Mouse (Mus musculus) forebrain, embryonic 12.5 days (tissue): ENCODE measurements around the gene Top1. TPM values are rescaled to one million over a fixed set of nuclear protein-coding genes. Genes with fewer than 3 reads are reported as not detected.
"Not testable (repeated sequence)": the region's sequence is repeated elsewhere in the genome, so short reads cannot be mapped to it uniquely, and the experiment has no call there.

Experiments used
- ATAC-seq: fragments of 200-750 bp; cut with Nextera tagmentation; 2 replicates; pipeline ENCODE4 v1.8.0; 2017; ENCODE audit warnings: moderate TSS enrichment; ENCODE audit not compliant: low FRiP score
- H3K27ac ChIP-seq: fragments of 300-500 bp; sonication (generic); 2 replicates; pipeline ENCODE4 v1.5.1; 2016; ENCODE audit warnings: mild to moderate bottlenecking
- H3K27me3 ChIP-seq: fragments of 300-500 bp; sonication (generic); 2 replicates; pipeline ENCODE4 v1.6.1; 2016; ENCODE audit warnings: mild to moderate bottlenecking
- H3K36me3 ChIP-seq: fragments of 300-500 bp; sonication (generic); replicated peaks from 2 replicates; pipeline ENCODE4 v1.6.1; 2016; ENCODE audit warnings: mild to moderate bottlenecking
- H3K4me1 ChIP-seq: fragments of 300-500 bp; sonication (generic); 2 replicates; pipeline ENCODE4 v1.6.1; 2016
- H3K4me2 ChIP-seq: fragments of 300-500 bp; sonication (generic); 2 replicates; pipeline ENCODE4 v1.6.1; 2016; ENCODE audit warnings: mild to moderate bottlenecking, moderate library complexity
- H3K4me3 ChIP-seq: fragments of 300-500 bp; sonication (generic); replicated peaks from 2 replicates; pipeline ENCODE4 v1.5.1; 2016; ENCODE audit warnings: mild to moderate bottlenecking
- H3K9ac ChIP-seq: fragments of 300-500 bp; sonication (generic); 2 replicates; pipeline ENCODE4 v1.6.1; 2016; ENCODE audit warnings: mild to moderate bottlenecking
- H3K9me3 ChIP-seq: fragments of 300-500 bp; sonication (generic); 2 replicates; pipeline ENCODE4 v1.6.1; 2016
- WGBS: fragments of 180-500 bp; shearing (Covaris S2); methylation state at CpG from one replicate; pipeline ENCODE4 v1.1.7; 2016; 5-methylcytosine and 5-hydroxymethylcytosine counted together
- polyA plus RNA-seq: library from polyadenylated mRNA; unstranded; fragments of >200 nt; fragmentation: Nextera tagmentation; extraction: Ambion mirVana; gene quantifications from 2 replicates; pipeline ENCODE4 v1.2.1, GENCODE M21; 2016

Top1 gene
- polyA plus RNA-seq, 1 experiment from 2014 or later: 146 TPM

- H3K27me3 ChIP-seq: no peaks in the 10 kb centered on the region
- WGBS: under 1% methylated on average over 76 of the region's 76 CpGs
- H3K9me3 ChIP-seq: no peaks in the 10 kb centered on the region
- peak overlapping the region; percentile 94 for H3K4me3 ChIP-seq
- peak; percentile 73 for ATAC-seq
- H3K27ac ChIP-seq: peak overlapping the region; percentile 98
- H3K4me1 ChIP-seq: peaks cover 27% of the 10 kb centered on the region
- no peaks in the 10 kb centered on the region for H3K36me3 ChIP-seq
- peak overlapping the region; percentile 99 for H3K9ac ChIP-seq
- peak overlapping the region; percentile 81 for H3K4me2 ChIP-seq
These were observed 606 bp downstream of the Top1 start for GRCm38 (mm10) chr2:160646144-160646844.

- no peaks in the 10 kb centered on the region for H3K36me3 ChIP-seq
- H3K27ac ChIP-seq: peak overlapping the region; percentile 98
- peak overlapping the region; percentile 81 for H3K4me2 ChIP-seq
- WGBS: 1% methylated on average over 17 of the region's 17 CpGs
- H3K27me3 ChIP-seq: no peaks in the 10 kb centered on the region
- H3K9me3 ChIP-seq: no peaks in the 10 kb centered on the region
- H3K4me3 ChIP-seq: peak overlapping the region; percentile 94
- peak overlapping the region; percentile 99 for H3K9ac ChIP-seq
- H3K4me1 ChIP-seq: peaks cover 27% of the 10 kb centered on the region
- ATAC-seq: no peak
These were observed 1.1 kb downstream of the Top1 start for GRCm38 (mm10) chr2:160646845-160647178.

DNA sequence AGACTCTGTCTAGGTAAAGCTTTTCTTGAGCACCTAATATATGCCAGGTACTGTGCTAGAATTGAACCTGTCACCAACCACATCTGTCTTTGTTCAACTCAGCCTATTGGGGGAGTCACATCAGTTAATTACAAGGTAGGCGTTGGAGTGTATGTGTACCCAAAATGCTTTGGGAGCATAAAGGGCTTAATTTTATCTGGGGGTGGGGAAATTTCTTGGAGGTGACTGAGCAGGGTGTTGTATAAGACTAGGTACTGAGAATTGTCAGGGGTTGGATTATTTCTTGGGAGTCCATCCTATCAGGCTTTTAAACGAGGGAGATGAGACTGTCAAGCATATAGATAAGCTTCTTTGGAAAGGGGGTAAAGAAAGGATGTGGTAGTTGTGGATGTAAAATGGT lies 2.4 kb downstream of the Top1 start:
- H3K27me3 ChIP-seq: no peaks in the 10 kb centered on the region
- H3K9me3 ChIP-seq: no peaks in the 10 kb centered on the region
- H3K36me3 ChIP-seq: peaks cover 11% of the 10 kb centered on the region
- H3K27ac ChIP-seq: 0 out of 2 replicates have a peak overlapping the region, but pooled peaks have one; percentile 19
- peak overlapping the region; percentile 94 for H3K4me3 ChIP-seq
- H3K9ac ChIP-seq: peak overlapping the region; percentile 99
- no peak for ATAC-seq
- peak overlapping the region; percentile 81 for H3K4me2 ChIP-seq
- peaks cover 30% of the 10 kb centered on the region for H3K4me1 ChIP-seq
- 28% methylated on average over 2 of the region's 2 CpGs for WGBS

DNA sequence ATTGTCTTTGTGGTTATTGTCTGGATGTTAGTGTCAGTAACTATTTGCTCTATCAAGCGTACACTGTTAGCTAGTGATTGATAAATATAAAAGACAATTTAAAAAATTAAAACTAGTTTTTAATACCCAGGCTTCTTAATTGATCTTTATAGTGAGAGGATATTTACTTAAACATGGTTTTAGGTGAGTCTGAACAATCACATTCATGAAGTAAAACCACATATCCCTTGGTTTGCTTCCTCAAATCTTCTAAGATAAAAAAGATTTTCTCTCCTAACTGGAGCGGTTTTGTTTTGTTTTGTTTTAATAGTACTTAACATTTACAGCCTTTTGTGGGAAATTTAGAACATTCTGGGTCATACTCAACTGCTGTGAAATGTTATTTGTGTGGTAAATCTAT lies 3.4 kb downstream of the Top1 start:
- Histone ChIP-seq H3K4me1 (peaks cover 30% of the 10 kb centered on the region), H3K27ac (no peak overlapping the region), H3K9me3 (no peaks in the 10 kb centered on the region), H3K9ac (peak overlapping the region; percentile 41; the same call in 1 of the 2 replicates), H3K4me2 (peak overlapping the region; percentile 81), H3K36me3 (peaks cover 16% of the 10 kb centered on the region), H3K4me3 (peak overlapping the region; percentile 94), H3K27me3 (no peaks in the 10 kb centered on the region)
- WGBS: 89% methylated on average over 2 of the region's 2 CpGs
- no peak for ATAC-seq

DNA sequence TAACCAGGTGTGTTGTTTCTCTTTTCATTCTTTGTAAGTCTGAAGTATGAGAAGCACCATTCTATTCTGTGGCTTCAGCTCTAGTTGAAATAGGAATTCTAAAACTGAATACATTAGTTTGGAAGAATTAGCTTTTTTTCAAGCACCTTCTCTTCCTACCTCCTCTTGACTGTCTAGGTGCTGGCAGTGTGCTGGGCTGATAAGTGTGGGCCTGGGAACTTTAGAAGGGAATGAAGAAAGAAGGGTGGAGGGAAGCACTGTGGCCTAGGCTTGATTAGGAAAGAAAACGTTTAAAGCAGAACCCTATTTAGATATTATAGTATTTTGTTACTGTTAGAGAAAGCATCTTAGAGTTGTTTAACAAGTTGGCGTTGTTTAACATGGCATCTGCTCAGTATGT lies 5.5 kb downstream of the Top1 start:
- Histone ChIP-seq H3K27me3 (no peaks in the 10 kb centered on the region), H3K9ac (no peak overlapping the region), H3K4me2 (no peak overlapping the region), H3K9me3 (no peaks in the 10 kb centered on the region), H3K36me3 (peaks cover 30% of the 10 kb centered on the region), H3K4me1 (peaks cover 31% of the 10 kb centered on the region), H3K27ac (no peak overlapping the region), H3K4me3 (no peak overlapping the region)
- ATAC-seq: no peak
- WGBS: 87% methylated on average over 2 of the region's 2 CpGs

DNA sequence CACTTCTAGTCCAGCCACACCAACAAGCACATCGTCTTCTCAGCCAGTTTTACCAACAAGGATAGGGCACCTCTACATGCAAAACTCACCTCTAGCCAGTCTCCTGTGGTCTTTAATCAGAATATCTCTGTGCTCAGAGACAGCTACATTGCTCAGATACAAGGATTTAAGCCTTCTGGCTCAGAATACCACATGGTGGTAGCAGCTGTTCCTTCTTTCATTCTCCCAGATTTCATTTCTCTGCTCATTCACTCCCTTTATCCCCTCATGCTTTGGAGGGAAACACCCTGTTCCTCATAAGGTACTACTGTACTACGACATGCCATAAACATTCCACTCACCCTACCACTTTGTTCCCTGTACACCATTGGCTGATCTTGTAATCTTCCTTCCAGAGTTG lies 7.5 kb downstream of the Top1 start:
- H3K4me3 ChIP-seq: no peak overlapping the region
- H3K27ac ChIP-seq: no peak overlapping the region
- H3K9me3 ChIP-seq: no peaks in the 10 kb centered on the region
- peaks cover 33% of the 10 kb centered on the region for H3K36me3 ChIP-seq
- peaks cover 23% of the 10 kb centered on the region for H3K4me1 ChIP-seq
- no peak overlapping the region for H3K9ac ChIP-seq
- no peak for ATAC-seq
- 87% methylated on average over 2 of the region's 2 CpGs for WGBS
- no peaks in the 10 kb centered on the region for H3K27me3 ChIP-seq
- H3K4me2 ChIP-seq: no peak overlapping the region

- peaks cover 36% of the 10 kb centered on the region for H3K36me3 ChIP-seq
- 91% methylated on average over 1 of the region's 1 CpGs for WGBS
These were observed 9.9 kb downstream of the Top1 start for GRCm38 (mm10) chr2:160655561-160655960.

GRCm38 (mm10) chr2:160656234-160656633 lies 10.5 kb downstream of the Top1 start:
- H3K4me2 ChIP-seq: no peak overlapping the region
- no peak overlapping the region for H3K9ac ChIP-seq
- H3K4me1 ChIP-seq: 0 out of 2 replicates have a peak, but pooled peaks cover 8% of the 10 kb centered on the region
- no peaks in the 10 kb centered on the region for H3K9me3 ChIP-seq
- WGBS: 86% methylated on average over 1 of the region's 1 CpGs
- no peak for ATAC-seq
- H3K27me3 ChIP-seq: no peaks in the 10 kb centered on the region
- peaks cover 36% of the 10 kb centered on the region for H3K36me3 ChIP-seq
- no peak overlapping the region for H3K27ac ChIP-seq
- H3K4me3 ChIP-seq: no peak overlapping the region

More at GRCm38 (mm10) chr2:160655561-160655960, 9.9 kb downstream of the Top1 start:
- Histone ChIP-seq H3K4me2 (no peak overlapping the region), H3K4me3 (no peak overlapping the region), H3K27me3 (no peaks in the 10 kb centered on the region), H3K9me3 (no peaks in the 10 kb centered on the region), H3K4me1 (0 out of 2 replicates have a peak, but pooled peaks cover 10% of the 10 kb centered on the region), H3K27ac (no peak overlapping the region), H3K9ac (no peak overlapping the region)
- ATAC-seq: no peak

- Histone ChIP-seq H3K27me3 (no peaks in the 10 kb centered on the region), H3K4me1 (0 out of 2 replicates have a peak, but pooled peaks cover 3% of the 10 kb centered on the region), H3K9ac (no peak overlapping the region), H3K4me3 (no peak overlapping the region), H3K27ac (no peak overlapping the region), H3K36me3 (peaks cover 30% of the 10 kb centered on the region), H3K9me3 (no peaks in the 10 kb centered on the region), H3K4me2 (no peak overlapping the region)
- ATAC-seq: no peak
- WGBS: 92% methylated on average over 13 of the region's 13 CpGs
These were observed 12.2 kb downstream of the Top1 start for GRCm38 (mm10) chr2:160657801-160658442.

DNA sequence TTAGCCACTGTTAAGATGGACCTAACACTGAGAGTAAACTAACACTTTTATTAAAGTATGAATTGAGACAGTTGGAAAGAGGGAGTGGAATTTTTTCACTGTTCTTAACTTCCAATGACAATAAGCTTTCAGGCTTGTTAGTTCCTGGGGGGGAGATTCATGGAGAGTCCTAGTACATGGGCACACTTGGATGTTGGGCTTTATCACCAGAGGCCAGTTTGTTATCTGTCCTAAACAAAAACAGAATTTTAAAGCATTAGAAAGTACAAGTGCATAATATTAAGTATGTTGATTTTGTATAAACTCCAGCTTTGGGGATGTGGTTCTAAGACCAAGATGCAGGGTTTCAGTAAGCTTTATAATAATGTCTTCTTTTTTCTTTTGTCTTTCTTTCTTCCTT lies 13.1 kb downstream of the Top1 start:
- peaks cover 26% of the 10 kb centered on the region for H3K36me3 ChIP-seq
- H3K27me3 ChIP-seq: no peaks in the 10 kb centered on the region
- H3K4me1 ChIP-seq: 0 out of 2 replicates have a peak, but pooled peaks cover 3% of the 10 kb centered on the region
- no peak for ATAC-seq
- no peaks in the 10 kb centered on the region for H3K9me3 ChIP-seq
- H3K9ac ChIP-seq: no peak overlapping the region
- no peak overlapping the region for H3K27ac ChIP-seq
- no peak overlapping the region for H3K4me3 ChIP-seq
- no peak overlapping the region for H3K4me2 ChIP-seq

DNA sequence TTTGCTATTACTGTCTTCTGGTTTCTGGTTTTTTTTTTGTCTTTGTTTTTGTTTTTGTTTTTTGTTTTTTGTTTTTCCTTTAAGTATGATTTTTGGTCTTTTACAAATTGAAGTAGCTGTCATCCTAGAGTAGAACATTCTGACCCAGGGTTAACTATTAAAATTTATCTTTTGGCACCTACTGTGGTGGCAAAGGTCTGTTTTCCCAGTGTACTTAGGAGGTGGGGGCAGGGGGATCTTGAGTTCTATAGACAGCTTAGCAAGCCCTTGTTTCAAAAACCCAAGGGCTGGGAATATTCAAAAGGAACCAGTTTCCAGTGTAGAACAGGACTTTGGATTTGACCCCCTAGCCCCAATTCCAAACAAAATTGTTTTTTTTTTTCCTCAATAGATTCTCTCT lies 18.7 kb downstream of the Top1 start:
- Histone ChIP-seq H3K4me2 (no peak overlapping the region), H3K4me3 (no peak overlapping the region), H3K27me3 (no peaks in the 10 kb centered on the region), H3K9me3 (no peaks in the 10 kb centered on the region), H3K9ac (no peak overlapping the region), H3K4me1 (no peaks in the 10 kb centered on the region), H3K27ac (no peak overlapping the region), H3K36me3 (peaks cover 4% of the 10 kb centered on the region; the same call in 1 of the 2 replicates)
- ATAC-seq: no peak

- H3K4me1 ChIP-seq, H3K36me3 ChIP-seq, H3K4me2 ChIP-seq, ATAC-seq, H3K9ac ChIP-seq, H3K4me3 ChIP-seq, H3K27ac ChIP-seq, H3K9me3 ChIP-seq, H3K27me3 ChIP-seq: not testable (repeated sequence)
- 87% methylated on average over 2 of the region's 2 CpGs for WGBS
These were observed 19.3 kb downstream of the Top1 start for GRCm38 (mm10) chr2:160664986-160665385.

GRCm38 (mm10) chr2:160667259-160667658 lies 21.6 kb downstream of the Top1 start:
- Histone ChIP-seq H3K4me2 (no peak overlapping the region), H3K36me3 (peaks cover 11% of the 10 kb centered on the region), H3K9me3 (no peaks in the 10 kb centered on the region), H3K4me1 (no peaks in the 10 kb centered on the region), H3K27ac (no peak overlapping the region), H3K9ac (no peak overlapping the region), H3K27me3 (no peaks in the 10 kb centered on the region), H3K4me3 (no peak overlapping the region)
- ATAC-seq: no peak
- WGBS: 93% methylated on average over 4 of the region's 4 CpGs
